Mouse (Mus musculus) midbrain, embryonic 10.5 days (tissue): Measurements from ENCODE around the gene Nudt3. TPM values are rescaled to one million over a fixed set of nuclear protein-coding genes. Genes with fewer than 3 reads are reported as not detected.
A peak's percentile ranks its signal among the peaks of the same experiment; 100 is the strongest.

Experiments
- DNase-seq: peaks from one replicate; pipeline ENCODE4 v3.0.0-alpha.2; 2017; ENCODE audit warnings: low spot score
- H3K27ac ChIP-seq: fragments of 300-500 bp; sonication (generic); replicated peaks from 2 replicates; pipeline ENCODE4 v1.5.1; 2016; ENCODE audit warnings: mild to moderate bottlenecking
- H3K27me3 ChIP-seq: fragments of 300-500 bp; sonication (generic); 2 replicates; pipeline ENCODE4 v1.6.1; 2016; ENCODE audit warnings: low read depth, mild to moderate bottlenecking; ENCODE audit not compliant: poor library complexity, severe bottlenecking
- H3K36me3 ChIP-seq: fragments of 300-500 bp; sonication (generic); 2 replicates; pipeline ENCODE4 v1.6.1; 2016; ENCODE audit warnings: mild to moderate bottlenecking, moderate library complexity
- H3K4me1 ChIP-seq: fragments of 300-500 bp; sonication (generic); 2 replicates; pipeline ENCODE4 v1.6.1; 2016
- H3K4me3 ChIP-seq: fragments of 300-500 bp; sonication (generic); 2 replicates; pipeline ENCODE4 v1.5.1; 2016; ENCODE audit warnings: mild to moderate bottlenecking, moderate library complexity
- H3K9me3 ChIP-seq: fragments of 300-500 bp; sonication (generic); replicated peaks from 2 replicates; pipeline ENCODE4 v1.6.1; 2016; ENCODE audit warnings: mild to moderate bottlenecking
- WGBS: fragments of 180-500 bp; shearing (Covaris S2); methylation state at CpG from one replicate; pipeline ENCODE4 v1.1.7; 2016; 5-methylcytosine and 5-hydroxymethylcytosine counted together
- polyA plus RNA-seq: library from polyadenylated mRNA; unstranded; fragments of >200 nt; fragmentation: Nextera tagmentation; extraction: Ambion mirVana; gene quantifications from 2 replicates; pipeline ENCODE4 v1.2.1, GENCODE M21; 2016

Gene Nudt3
- polyA plus RNA-seq, 1 experiment from 2014 or later = 90.0 TPM

DNA sequence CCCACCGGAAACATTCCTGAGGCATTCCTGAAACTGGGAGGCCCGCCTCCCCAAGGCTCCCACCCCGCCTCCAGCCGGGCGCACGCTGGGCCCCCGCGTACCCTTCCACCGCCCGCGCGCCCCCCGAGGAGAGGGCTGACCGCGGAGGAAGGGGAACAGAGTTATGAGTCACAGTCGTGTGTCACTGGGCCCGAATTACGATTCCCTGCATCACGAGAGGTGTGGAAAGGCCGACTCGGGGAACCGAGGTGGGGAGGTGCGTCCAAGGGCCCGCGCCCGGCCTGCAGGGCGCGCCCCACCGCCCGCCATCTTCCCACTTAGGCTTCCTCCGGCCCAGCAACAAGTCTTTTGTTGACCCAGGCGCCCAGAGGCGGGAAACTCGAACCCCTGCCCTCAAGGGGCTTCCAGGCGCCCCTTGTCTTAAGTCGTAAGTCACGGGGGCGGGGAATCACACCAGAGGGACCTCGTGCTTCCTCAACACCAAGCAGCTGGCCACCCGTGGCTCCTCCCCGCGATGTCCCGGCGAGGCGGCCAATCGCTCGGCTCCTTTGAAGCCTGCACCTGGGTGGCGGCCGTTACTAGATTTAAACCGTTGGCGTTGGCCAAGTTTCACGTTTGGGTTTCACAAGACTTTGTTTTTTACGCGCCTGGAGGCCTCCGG lies 67.7 kb downstream of the Nudt3 start:
- peaks cover 75% of the 10 kb centered on the region for H3K4me1 ChIP-seq
- peak overlapping the region; percentile 97 for H3K4me3 ChIP-seq
- H3K27me3 ChIP-seq = no peaks in the 10 kb centered on the region
- peaks cover 15% of the 10 kb centered on the region for H3K36me3 ChIP-seq
- peak overlapping the region; percentile 99 for H3K27ac ChIP-seq
- peak; percentile 90 for DNase-seq
- no peaks in the 10 kb centered on the region for H3K9me3 ChIP-seq
- under 1% methylated on average over 54 of the region's 55 CpGs for WGBS

DNA sequence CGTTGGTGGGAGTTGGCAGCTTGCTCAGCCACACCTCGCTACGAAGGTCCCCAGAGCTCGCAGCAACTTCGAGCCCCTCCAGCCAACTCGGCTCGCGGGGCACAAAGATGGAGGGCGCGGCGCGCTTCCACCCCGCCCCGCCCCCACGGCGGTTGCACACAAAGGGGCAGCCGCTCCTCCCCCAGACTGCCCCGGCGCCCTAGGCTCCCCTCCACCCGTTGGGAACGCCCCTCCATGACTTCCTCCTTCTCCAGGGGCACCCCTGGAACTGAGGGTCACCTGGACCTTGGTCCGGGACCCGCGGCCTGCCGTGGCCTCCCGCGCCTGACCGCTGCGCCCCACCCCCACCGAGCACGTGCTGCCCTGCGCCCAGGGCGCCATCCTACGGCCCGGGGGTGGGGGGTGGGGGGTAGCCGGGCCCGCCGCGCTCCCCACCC lies 68.2 kb downstream of the Nudt3 start:
- peak overlapping the region; percentile 99 for H3K27ac ChIP-seq

DNA sequence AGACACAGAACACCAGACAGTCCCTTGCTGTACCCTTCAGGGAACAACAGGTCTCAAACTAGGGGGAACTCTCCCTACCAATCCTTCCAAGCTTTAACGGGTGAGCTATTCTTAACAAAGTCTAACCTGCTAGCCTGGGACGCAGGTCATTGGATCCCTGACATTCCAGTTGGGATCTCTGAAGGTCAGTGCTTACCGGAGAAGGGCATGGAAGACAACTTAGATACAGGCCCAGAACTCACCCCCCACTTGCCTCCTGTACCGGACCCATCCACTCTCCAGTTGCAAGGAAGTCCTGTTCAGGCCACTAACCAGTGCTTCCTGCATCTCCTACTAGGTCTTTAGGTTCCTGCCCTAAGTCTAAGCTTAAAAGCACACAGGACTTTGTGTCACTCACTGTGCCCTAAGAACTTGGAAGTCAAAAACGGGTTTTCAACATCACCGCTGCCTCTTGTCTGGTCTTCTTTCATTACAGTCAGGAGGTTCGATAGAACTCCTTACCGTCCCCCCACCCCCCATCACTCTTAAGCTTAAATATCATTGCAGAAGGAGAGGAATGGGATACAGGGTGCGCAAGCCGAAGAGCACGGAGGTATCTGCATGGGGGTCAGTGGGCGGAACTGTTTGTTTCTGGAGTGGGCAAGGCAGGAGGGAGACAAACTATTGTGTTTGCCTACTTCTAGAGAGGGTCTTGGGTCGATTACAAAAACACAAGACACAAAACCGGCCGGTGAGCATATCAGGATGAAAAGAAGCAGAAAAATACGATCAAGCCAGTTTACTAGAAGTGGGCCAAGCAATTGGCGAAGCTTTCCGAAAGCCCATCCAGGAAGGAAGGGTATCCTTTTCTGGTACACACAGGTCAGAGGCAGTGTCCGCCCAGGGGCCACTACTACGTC lies 69.0 kb downstream of the Nudt3 start:
- Histone ChIP-seq H3K4me3 (peak overlapping the region; percentile 97), H3K9me3 (no peaks in the 10 kb centered on the region), H3K27ac (peak overlapping the region; percentile 99), H3K27me3 (no peaks in the 10 kb centered on the region), H3K4me1 (peaks cover 69% of the 10 kb centered on the region), H3K36me3 (peaks cover 2% of the 10 kb centered on the region; the same call in 1 of the 2 replicates)
- WGBS = 32% methylated on average over 20 of the region's 20 CpGs
- peak; percentile 34 for DNase-seq

More for the DNA sequence above, 68.2 kb downstream of the Nudt3 start:
- H3K4me3 ChIP-seq = peak overlapping the region; percentile 97
- H3K4me1 ChIP-seq = peaks cover 69% of the 10 kb centered on the region
- H3K27me3 ChIP-seq = no peaks in the 10 kb centered on the region
- under 1% methylated on average over 39 of the region's 39 CpGs for WGBS
- no peak for DNase-seq
- H3K9me3 ChIP-seq = no peaks in the 10 kb centered on the region
- peaks cover 10% of the 10 kb centered on the region for H3K36me3 ChIP-seq

DNA sequence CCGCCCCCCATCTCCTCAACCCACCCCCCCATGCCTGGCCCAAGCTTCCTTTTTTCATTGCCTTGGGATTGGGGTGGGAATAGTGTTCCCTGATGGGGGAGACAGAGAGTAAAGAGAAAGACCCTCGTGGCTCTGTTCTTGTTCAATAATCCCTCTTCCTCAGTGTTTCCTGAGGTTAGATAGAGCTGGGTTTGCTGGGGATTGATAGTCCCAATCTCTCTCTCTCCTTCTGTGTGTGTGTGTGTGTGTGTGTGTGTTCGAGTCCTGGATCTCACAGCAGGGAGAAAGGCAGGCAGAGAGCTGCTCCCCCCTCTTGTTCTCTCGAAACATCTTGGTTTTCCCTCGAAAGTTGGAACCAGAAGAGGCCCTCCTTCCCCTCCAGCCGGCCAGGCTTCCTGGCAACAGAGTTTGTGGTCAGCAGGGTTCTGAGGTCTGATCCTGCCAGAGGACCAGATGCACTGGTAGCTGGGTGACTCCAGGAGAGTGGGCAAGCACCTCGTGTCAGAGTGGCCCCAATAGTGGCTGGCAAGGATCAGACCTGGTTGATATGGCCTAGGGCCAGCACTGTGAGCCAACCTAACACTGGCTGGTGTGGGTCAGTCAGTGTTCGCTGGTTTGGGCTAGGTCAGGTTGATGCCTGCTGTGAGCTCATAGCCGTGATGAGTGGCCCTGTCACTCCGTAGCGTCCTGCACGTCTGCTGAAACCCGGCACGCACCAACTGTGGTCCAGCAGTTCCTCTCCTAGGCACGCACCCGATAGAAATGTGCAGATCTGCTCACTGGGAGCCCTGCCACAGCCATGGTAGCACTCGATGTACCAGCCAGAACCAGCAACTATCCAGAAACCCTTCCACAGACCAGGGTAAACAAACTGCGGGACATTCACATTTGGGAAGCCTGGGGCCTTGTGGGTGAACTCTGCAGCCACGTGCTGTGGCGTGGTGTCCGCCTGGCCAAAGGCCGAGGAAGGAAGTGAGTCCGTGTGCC lies 70.8 kb downstream of the Nudt3 start:
- 82% methylated on average over 23 of the region's 23 CpGs for WGBS
- no peak for DNase-seq
- Histone ChIP-seq H3K27ac (peak overlapping the region; percentile 55), H3K4me1 (peaks cover 60% of the 10 kb centered on the region), H3K9me3 (no peaks in the 10 kb centered on the region), H3K27me3 (0 out of 2 replicates have a peak, but pooled peaks cover under 1% of the 10 kb centered on the region), H3K4me3 (no peak overlapping the region), H3K36me3 (no peaks in the 10 kb centered on the region)

DNA sequence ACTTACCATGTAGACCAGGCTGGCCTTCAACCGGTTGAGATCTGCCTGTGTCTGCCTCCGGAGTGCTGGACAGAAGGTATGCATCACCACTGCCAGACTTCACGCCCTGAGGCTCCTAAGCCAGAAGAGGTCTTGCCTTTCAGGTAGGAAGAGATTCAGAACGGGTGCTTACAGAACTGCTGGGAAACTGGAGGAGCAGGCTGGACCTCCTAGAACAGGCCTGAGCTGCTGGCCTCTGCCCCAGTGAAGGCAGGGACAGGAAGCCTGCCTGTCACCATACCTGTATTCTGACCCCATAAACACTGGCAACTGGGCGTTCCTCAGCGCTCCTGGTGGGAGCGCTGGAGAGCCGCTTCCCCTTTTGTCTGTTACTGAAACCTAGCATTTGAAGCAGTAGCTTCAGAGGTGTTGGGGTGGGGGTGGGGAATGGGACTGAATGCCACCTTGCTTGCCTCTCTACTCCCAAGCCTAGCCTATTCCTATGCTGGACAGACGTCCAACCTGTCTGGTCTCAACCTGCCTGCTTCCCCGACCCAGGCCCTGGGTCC lies 71.8 kb downstream of the Nudt3 start:
- 0 out of 2 replicates have a peak overlapping the region, but pooled peaks have one; percentile 55 for H3K27ac ChIP-seq

DNA sequence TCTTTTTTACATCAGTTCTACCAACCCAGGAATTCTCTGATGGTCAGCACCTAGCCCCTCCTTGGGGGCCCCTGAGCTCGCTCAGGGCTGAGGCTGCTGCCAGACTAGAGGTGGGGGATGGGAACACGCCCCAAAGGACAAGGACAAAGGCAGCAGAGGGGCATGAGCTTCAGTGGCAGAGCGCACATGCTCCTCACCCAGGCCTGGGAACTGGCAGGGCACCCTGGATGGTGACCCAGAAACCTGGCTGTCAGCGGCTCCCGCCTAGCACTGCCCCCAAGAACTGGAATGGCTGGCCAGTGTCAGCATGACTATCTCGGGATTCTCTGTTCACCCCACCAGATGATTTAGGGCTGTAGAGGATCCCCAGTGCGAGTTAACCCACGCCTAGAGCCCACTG lies 74.1 kb downstream of the Nudt3 start:
- Histone ChIP-seq H3K9me3 (no peaks in the 10 kb centered on the region), H3K27me3 (peaks cover 13% of the 10 kb centered on the region), H3K4me3 (peak overlapping the region; percentile 11; the same call in 1 of the 2 replicates), H3K27ac (peak overlapping the region; percentile 86), H3K4me1 (peaks cover 49% of the 10 kb centered on the region), H3K36me3 (no peaks in the 10 kb centered on the region)
- no peak for DNase-seq
- 50% methylated on average over 8 of the region's 8 CpGs for WGBS

More for the DNA sequence above, 71.8 kb downstream of the Nudt3 start:
- no peaks in the 10 kb centered on the region for H3K9me3 ChIP-seq
- DNase-seq = no peak
- no peak overlapping the region for H3K4me3 ChIP-seq
- H3K36me3 ChIP-seq = no peaks in the 10 kb centered on the region
- 67% methylated on average over 10 of the region's 10 CpGs for WGBS
- H3K27me3 ChIP-seq = peaks cover 11% of the 10 kb centered on the region; the same call in 1 of the 2 replicates
- peaks cover 62% of the 10 kb centered on the region for H3K4me1 ChIP-seq

DNA sequence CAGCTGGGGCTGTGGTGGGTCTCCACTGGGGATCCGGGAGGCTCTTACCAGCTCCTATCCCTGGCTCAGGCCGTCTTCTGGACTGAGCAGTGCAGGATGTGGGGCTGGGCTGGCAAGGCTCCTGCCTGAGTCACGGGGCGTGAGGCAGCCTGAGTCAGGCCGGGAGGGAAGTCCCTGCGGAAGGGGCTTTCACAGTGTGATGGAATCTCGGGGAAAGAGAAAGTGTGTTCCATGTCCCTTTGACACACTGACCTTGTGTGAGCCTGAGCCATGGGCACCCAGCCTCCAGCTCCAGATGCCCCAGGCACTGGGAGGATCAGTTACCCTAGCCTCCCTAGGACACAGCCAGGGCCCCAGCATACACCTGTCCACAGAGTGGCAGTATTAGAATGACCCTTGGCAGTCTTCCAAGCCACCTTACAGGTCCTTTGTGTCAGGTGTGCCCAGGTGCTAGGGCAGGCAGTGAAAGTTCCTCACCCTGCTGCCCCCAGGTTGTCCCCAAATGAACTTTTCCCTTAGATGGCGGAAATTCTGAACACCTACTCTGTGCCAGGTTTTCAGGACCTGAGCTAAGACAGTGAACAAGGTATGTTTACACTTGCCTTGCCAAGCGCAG lies 75.9 kb downstream of the Nudt3 start:
- Histone ChIP-seq H3K27me3 (peaks cover 13% of the 10 kb centered on the region), H3K27ac (no peak overlapping the region), H3K36me3 (no peaks in the 10 kb centered on the region), H3K4me3 (no peak overlapping the region), H3K9me3 (no peaks in the 10 kb centered on the region), H3K4me1 (peaks cover 42% of the 10 kb centered on the region)
- 71% methylated on average over 9 of the region's 9 CpGs for WGBS
- no peak for DNase-seq

DNA sequence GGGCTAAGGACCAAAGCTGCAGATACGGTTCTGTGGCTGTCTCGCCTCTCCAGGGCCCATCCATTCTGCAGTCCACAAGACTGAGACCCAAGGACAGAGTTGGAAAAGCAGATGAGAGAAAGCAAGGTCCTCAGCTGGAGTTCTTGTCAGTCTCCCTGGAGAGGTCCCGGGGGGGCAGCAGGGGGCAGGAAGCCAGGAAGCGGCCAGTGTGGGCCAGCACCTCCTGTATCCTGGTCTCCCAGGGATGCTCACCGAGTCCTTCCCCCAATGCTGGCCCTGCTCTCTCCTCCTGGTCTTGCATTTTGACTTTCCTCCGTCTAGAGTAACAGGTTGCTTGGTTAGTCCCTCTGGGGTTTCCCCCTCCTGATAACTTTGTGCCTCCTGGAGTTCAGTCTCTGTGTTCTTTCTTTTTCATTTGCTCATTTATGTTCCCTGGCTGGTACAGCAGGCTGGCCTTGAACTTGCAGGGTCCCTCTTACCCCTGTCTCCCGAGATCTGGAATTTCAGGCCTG lies 76.7 kb downstream of the Nudt3 start:
- no peaks in the 10 kb centered on the region for H3K36me3 ChIP-seq
- H3K4me3 ChIP-seq = no peak overlapping the region
- WGBS = 70% methylated on average over 7 of the region's 7 CpGs
- peaks cover 13% of the 10 kb centered on the region for H3K27me3 ChIP-seq
- no peak for DNase-seq
- no peak overlapping the region for H3K27ac ChIP-seq
- H3K4me1 ChIP-seq = peaks cover 35% of the 10 kb centered on the region
- H3K9me3 ChIP-seq = no peaks in the 10 kb centered on the region

DNA sequence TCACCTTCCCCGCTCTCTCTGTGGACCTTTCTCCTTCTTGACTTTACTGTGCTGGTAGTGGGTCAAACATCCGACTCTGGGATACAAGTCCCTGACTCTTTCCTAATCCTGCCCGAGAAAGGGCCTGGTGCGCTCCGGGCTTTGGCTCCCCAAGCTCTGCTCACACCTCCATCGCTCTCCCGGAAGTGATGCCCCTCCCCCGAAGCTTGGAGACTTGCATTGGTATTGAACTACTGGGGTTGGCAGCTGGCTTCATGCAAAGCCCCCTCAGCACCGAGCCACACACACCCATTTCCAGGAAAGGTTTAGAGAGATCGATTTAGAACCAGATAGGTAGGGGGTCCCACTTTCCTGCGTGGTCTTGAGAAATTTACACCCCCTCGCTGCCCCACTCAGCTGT lies 77.3 kb downstream of the Nudt3 start:
- Histone ChIP-seq H3K9me3 (no peaks in the 10 kb centered on the region), H3K27me3 (peaks cover 13% of the 10 kb centered on the region), H3K4me3 (no peak overlapping the region), H3K36me3 (no peaks in the 10 kb centered on the region), H3K4me1 (peaks cover 39% of the 10 kb centered on the region), H3K27ac (no peak overlapping the region)
- no peak for DNase-seq
- 45% methylated on average over 12 of the region's 12 CpGs for WGBS

DNA sequence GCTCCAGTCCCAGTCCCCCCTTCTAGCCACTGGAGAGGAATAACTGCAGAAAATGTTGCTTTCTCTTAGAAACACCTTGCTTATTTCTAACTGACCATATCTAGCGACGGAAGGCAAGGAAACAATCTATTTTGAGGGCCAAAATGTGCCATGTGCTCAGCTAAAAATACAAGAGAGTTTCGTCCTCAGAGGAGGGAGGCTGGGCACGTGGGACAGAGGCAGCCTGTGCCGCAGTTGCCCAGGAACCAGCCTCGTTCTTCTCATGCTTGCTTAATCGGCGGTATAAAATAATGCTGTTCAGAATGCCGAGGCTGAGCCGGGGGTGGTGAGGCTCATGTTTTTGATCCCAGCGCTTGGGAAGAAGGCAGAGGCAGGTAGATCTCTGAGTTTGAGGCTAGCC lies 78.7 kb downstream of the Nudt3 start:
- H3K36me3 ChIP-seq = no peaks in the 10 kb centered on the region
- peaks cover 13% of the 10 kb centered on the region for H3K27me3 ChIP-seq
- peaks cover 34% of the 10 kb centered on the region for H3K4me1 ChIP-seq
- 91% methylated on average over 11 of the region's 11 CpGs for WGBS
- no peak overlapping the region for H3K27ac ChIP-seq
- no peaks in the 10 kb centered on the region for H3K9me3 ChIP-seq
- H3K4me3 ChIP-seq = no peak overlapping the region
- no peak for DNase-seq

DNA sequence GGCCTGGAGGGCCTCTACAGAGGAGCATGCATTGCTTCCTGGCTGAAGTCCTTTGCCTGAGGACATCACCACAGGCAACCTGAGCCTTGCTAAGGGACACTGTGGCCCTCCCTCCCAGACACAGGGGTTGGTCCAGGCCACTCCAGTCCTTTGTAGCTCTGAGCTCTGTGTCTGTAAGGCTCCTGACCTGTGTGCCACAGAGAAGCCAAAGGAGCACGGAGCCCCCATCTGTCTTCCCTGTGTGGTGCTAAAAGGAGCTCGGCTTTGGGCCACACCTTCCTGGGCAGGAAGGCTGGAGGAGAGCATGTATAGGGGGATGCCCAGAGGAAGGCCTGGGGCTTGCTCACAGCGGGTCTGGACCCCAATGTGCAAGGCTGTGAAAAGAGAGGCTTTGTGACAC lies 81.3 kb downstream of the Nudt3 start:
- WGBS = 88% methylated on average over 3 of the region's 3 CpGs
- H3K9me3 ChIP-seq = no peaks in the 10 kb centered on the region
- no peak for DNase-seq
- H3K27me3 ChIP-seq = peaks cover 7% of the 10 kb centered on the region
- peaks cover 20% of the 10 kb centered on the region for H3K4me1 ChIP-seq
- H3K27ac ChIP-seq = no peak overlapping the region
- no peaks in the 10 kb centered on the region for H3K36me3 ChIP-seq
- H3K4me3 ChIP-seq = no peak overlapping the region
